Mouse (Mus musculus): ENCODE measurements around the gene Slc7a11. TPM values are rescaled to one million over a fixed set of nuclear protein-coding genes. Genes with fewer than 3 reads are reported as not detected.

The Slc7a11 gene
- polyA plus RNA-seq, 1 experiment from 2014 or later = 3.6 TPM

- no peak overlapping the region for H3K4me3 ChIP-seq
- H3K36me3 ChIP-seq = no peaks in the 10 kb centered on the region
- no peaks in the 10 kb centered on the region for H3K27me3 ChIP-seq (ENCODE audit: low read depth, poor library complexity, severe bottlenecking)
- H3K4me1 ChIP-seq = peaks cover 38% of the 10 kb centered on the region
- WGBS = 56% methylated on average over 5 of the region's 5 CpGs
- DNase-seq (ENCODE audit: low spot score) = peak; percentile 41
- H3K9me3 ChIP-seq (replicated peaks) = no peaks in the 10 kb centered on the region
- peak overlapping the region; percentile 57 for H3K27ac ChIP-seq
Measured at GRCm38 (mm10) chr3:50386561-50387221, 56.7 kb downstream of the Slc7a11 start.

- H3K4me1 ChIP-seq = peaks cover 38% of the 10 kb centered on the region
- peak overlapping the region; percentile 57 for H3K27ac ChIP-seq
- H3K36me3 ChIP-seq = no peaks in the 10 kb centered on the region
- no peaks in the 10 kb centered on the region for H3K27me3 ChIP-seq (ENCODE audit: low read depth, poor library complexity, severe bottlenecking)
- no peak overlapping the region for H3K4me3 ChIP-seq
- WGBS = 41% methylated on average over 6 of the region's 6 CpGs
- H3K9me3 ChIP-seq (replicated peaks) = no peaks in the 10 kb centered on the region
- no peak for DNase-seq (ENCODE audit: low spot score)
Measured at GRCm38 (mm10) chr3:50386066-50386465, 57.3 kb downstream of the Slc7a11 start.

- H3K4me3 ChIP-seq = peak overlapping the region; percentile 45; the same call in 1 of the 2 replicates
- H3K36me3 ChIP-seq = no peaks in the 10 kb centered on the region
- peaks cover 32% of the 10 kb centered on the region for H3K4me1 ChIP-seq
- no peaks in the 10 kb centered on the region for H3K9me3 ChIP-seq (replicated peaks)
- peak; percentile 52 for DNase-seq (ENCODE audit: low spot score)
- no peaks in the 10 kb centered on the region for H3K27me3 ChIP-seq (ENCODE audit: low read depth, poor library complexity, severe bottlenecking)
- WGBS = 24% methylated on average over 5 of the region's 5 CpGs
- H3K27ac ChIP-seq = peak overlapping the region; percentile 89
Measured at GRCm38 (mm10) chr3:50382729-50383128, 60.7 kb downstream of the Slc7a11 start.

- Histone ChIP-seq H3K4me1 (peaks cover 28% of the 10 kb centered on the region), H3K27me3 (ENCODE audit: low read depth, poor library complexity, severe bottlenecking) (no peaks in the 10 kb centered on the region), H3K4me3 (peak overlapping the region; percentile 45), H3K9me3 (replicated peaks) (no peaks in the 10 kb centered on the region), H3K27ac (peak overlapping the region; percentile 89), H3K36me3 (no peaks in the 10 kb centered on the region)
- 38% methylated on average over 22 of the region's 22 CpGs for WGBS
- peak; percentile 52 for DNase-seq (ENCODE audit: low spot score)
Measured at GRCm38 (mm10) chr3:50381861-50382693, 61.3 kb downstream of the Slc7a11 start.

GRCm38 (mm10) chr3:50381160-50381860, 62.1 kb downstream of the Slc7a11 start:
- H3K4me1 ChIP-seq = peaks cover 20% of the 10 kb centered on the region
- peak; percentile 87 for DNase-seq (ENCODE audit: low spot score)
- 27% methylated on average over 10 of the region's 10 CpGs for WGBS
- H3K4me3 ChIP-seq = peak overlapping the region; percentile 45
- H3K27me3 ChIP-seq (ENCODE audit: low read depth, poor library complexity, severe bottlenecking) = no peaks in the 10 kb centered on the region
- H3K27ac ChIP-seq = peak overlapping the region; percentile 89
- no peaks in the 10 kb centered on the region for H3K36me3 ChIP-seq
- no peaks in the 10 kb centered on the region for H3K9me3 ChIP-seq (replicated peaks)

GRCm38 (mm10) chr3:50379942-50380341, 63.5 kb downstream of the Slc7a11 start:
- 73% methylated on average over 8 of the region's 8 CpGs for WGBS
- H3K4me3 ChIP-seq = no peak overlapping the region

GRCm38 (mm10) chr3:50375477-50375876, 67.9 kb downstream of the Slc7a11 start:
- Histone ChIP-seq H3K4me3 (no peak overlapping the region), H3K27ac (no peak overlapping the region), H3K36me3 (no peaks in the 10 kb centered on the region), H3K27me3 (ENCODE audit: low read depth, poor library complexity, severe bottlenecking) (no peaks in the 10 kb centered on the region), H3K9me3 (replicated peaks) (no peaks in the 10 kb centered on the region), H3K4me1 (no peaks in the 10 kb centered on the region)
- no peak for DNase-seq (ENCODE audit: low spot score)

More at GRCm38 (mm10) chr3:50379942-50380341, 63.5 kb downstream of the Slc7a11 start:
- Histone ChIP-seq H3K36me3 (no peaks in the 10 kb centered on the region), H3K27me3 (ENCODE audit: low read depth, poor library complexity, severe bottlenecking) (no peaks in the 10 kb centered on the region), H3K9me3 (replicated peaks) (no peaks in the 10 kb centered on the region), H3K27ac (peak overlapping the region; percentile 21; the same call in 1 of the 2 replicates), H3K4me1 (peaks cover 13% of the 10 kb centered on the region)
- DNase-seq (ENCODE audit: low spot score) = no peak

- no peak for DNase-seq (ENCODE audit: low spot score)
- H3K4me1 ChIP-seq = peaks cover 10% of the 10 kb centered on the region
Measured at GRCm38 (mm10) chr3:50369791-50370190, 73.6 kb downstream of the Slc7a11 start.

GRCm38 (mm10) chr3:50367175-50367574, 76.2 kb downstream of the Slc7a11 start:
- Histone ChIP-seq H3K27me3 (ENCODE audit: low read depth, poor library complexity, severe bottlenecking) (no peaks in the 10 kb centered on the region), H3K27ac (peak overlapping the region; percentile 58; the same call in 1 of the 2 replicates), H3K4me3 (no peak overlapping the region), H3K36me3 (no peaks in the 10 kb centered on the region), H3K9me3 (replicated peaks) (no peaks in the 10 kb centered on the region), H3K4me1 (peaks cover 10% of the 10 kb centered on the region)
- DNase-seq (ENCODE audit: low spot score) = no peak
- 58% methylated on average over 3 of the region's 3 CpGs for WGBS

More at GRCm38 (mm10) chr3:50369791-50370190, 73.6 kb downstream of the Slc7a11 start:
- H3K9me3 ChIP-seq (replicated peaks) = no peaks in the 10 kb centered on the region
- no peak overlapping the region for H3K4me3 ChIP-seq
- no peaks in the 10 kb centered on the region for H3K27me3 ChIP-seq (ENCODE audit: low read depth, poor library complexity, severe bottlenecking)
- WGBS = 95% methylated on average over 6 of the region's 6 CpGs
- no peaks in the 10 kb centered on the region for H3K36me3 ChIP-seq
- H3K27ac ChIP-seq = no peak overlapping the region

GRCm38 (mm10) chr3:50363659-50364058, 79.8 kb downstream of the Slc7a11 start:
- 87% methylated on average over 3 of the region's 3 CpGs for WGBS
- no peaks in the 10 kb centered on the region for H3K9me3 ChIP-seq (replicated peaks)
- H3K27me3 ChIP-seq (ENCODE audit: low read depth, poor library complexity, severe bottlenecking) = no peaks in the 10 kb centered on the region
- DNase-seq (ENCODE audit: low spot score) = no peak
- H3K4me3 ChIP-seq = no peak overlapping the region
- H3K4me1 ChIP-seq = peaks cover 13% of the 10 kb centered on the region
- no peaks in the 10 kb centered on the region for H3K36me3 ChIP-seq
- no peak overlapping the region for H3K27ac ChIP-seq

- Histone ChIP-seq H3K9me3 (replicated peaks) (no peaks in the 10 kb centered on the region), H3K36me3 (no peaks in the 10 kb centered on the region), H3K27ac (no peak overlapping the region), H3K27me3 (ENCODE audit: low read depth, poor library complexity, severe bottlenecking) (no peaks in the 10 kb centered on the region), H3K4me3 (no peak overlapping the region), H3K4me1 (no peaks in the 10 kb centered on the region)
- DNase-seq (ENCODE audit: low spot score) = no peak
- WGBS = 74% methylated on average over 1 of the region's 1 CpGs
Measured at GRCm38 (mm10) chr3:50347081-50347480, 96.3 kb downstream of the Slc7a11 start.

GRCm38 (mm10) chr3:50344411-50344810, 99.0 kb downstream of the Slc7a11 start:
- no peaks in the 10 kb centered on the region for H3K4me1 ChIP-seq
- H3K27ac ChIP-seq = no peak overlapping the region
- WGBS = 89% methylated on average over 1 of the region's 1 CpGs
- no peaks in the 10 kb centered on the region for H3K36me3 ChIP-seq
- no peak overlapping the region for H3K4me3 ChIP-seq
- no peak for DNase-seq (ENCODE audit: low spot score)
- H3K9me3 ChIP-seq (replicated peaks) = no peaks in the 10 kb centered on the region
- H3K27me3 ChIP-seq (ENCODE audit: low read depth, poor library complexity, severe bottlenecking) = no peaks in the 10 kb centered on the region

- WGBS = 88% methylated on average over 8 of the region's 8 CpGs
- H3K9me3 ChIP-seq (replicated peaks) = no peaks in the 10 kb centered on the region
- DNase-seq (ENCODE audit: low spot score) = no peak
- H3K27ac ChIP-seq = no peak overlapping the region
- H3K4me3 ChIP-seq = no peak overlapping the region
- H3K4me1 ChIP-seq = no peaks in the 10 kb centered on the region
- no peaks in the 10 kb centered on the region for H3K36me3 ChIP-seq
- no peaks in the 10 kb centered on the region for H3K27me3 ChIP-seq (ENCODE audit: low read depth, poor library complexity, severe bottlenecking)
Measured at GRCm38 (mm10) chr3:50324524-50324923, 118.9 kb downstream of the Slc7a11 start.

Measured in limb, embryonic 10.5 days (tissue).